Mouse (Mus musculus) splenic B cell, adult 2 months (primary cell): ENCODE measurements around the gene C530025M09Rik.

Source experiments
- DNase-seq: peaks from one replicate; pipeline ENCODE4 v3.0.0-alpha.2; 2011; ENCODE audit warnings: low read depth, low spot score
- H3K27me3 ChIP-seq: 2 replicates; pipeline ENCODE4 v1.6.1; 2012; ENCODE audit warnings: mild to moderate bottlenecking, low read length, moderate library complexity, mixed read lengths; ENCODE audit not compliant: control insufficient read depth, poor library complexity, insufficient read depth, severe bottlenecking
- H3K36me3 ChIP-seq: 2 replicates; pipeline ENCODE4 v1.6.1; 2012; ENCODE audit warnings: mild to moderate bottlenecking, low read length, moderate library complexity, mixed read lengths; ENCODE audit not compliant: control insufficient read depth, poor library complexity, insufficient read depth, severe bottlenecking

C530025M09Rik gene

GRCm38 (mm10) chr2:149829955-149830535 is 968 bp downstream of the C530025M09Rik start:
- no peaks in the 10 kb centered on the region; the same call in 1 of the 2 replicates for H3K27me3 ChIP-seq
- no peak for DNase-seq

GRCm38 (mm10) chr2:149828911-149829310 is 2.1 kb downstream of the C530025M09Rik start, which contains the start of gene Syndig1:
Syndig1 (plus strand) TSS chr2:149829211.
- no peak for DNase-seq
- H3K36me3 ChIP-seq, result no peaks in the 10 kb centered on the region
- H3K27me3 ChIP-seq, result no peaks in the 10 kb centered on the region; the same call in 1 of the 2 replicates

More at GRCm38 (mm10) chr2:149829955-149830535, 968 bp downstream of the C530025M09Rik start:
- no peaks in the 10 kb centered on the region for H3K36me3 ChIP-seq

DNA sequence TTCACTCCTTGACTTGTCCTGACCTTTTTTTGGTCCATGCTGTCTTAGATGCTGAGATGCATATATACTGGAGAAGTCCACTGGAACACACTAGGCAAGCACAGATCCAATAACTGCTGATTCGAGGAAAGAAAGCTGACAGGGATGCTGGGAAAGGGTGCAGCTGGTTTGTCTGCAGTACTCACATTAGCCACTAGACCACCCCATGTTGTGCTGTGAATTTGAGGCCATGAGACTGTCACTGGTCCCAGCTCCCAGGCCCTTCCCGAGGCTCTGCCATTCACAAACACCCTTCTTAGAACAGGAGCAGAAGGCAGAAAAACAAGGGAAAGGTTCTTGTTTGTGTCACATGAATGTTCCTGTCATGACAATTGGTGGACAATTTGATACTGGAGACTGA is 10.8 kb downstream of the C530025M09Rik start:
- no peak for DNase-seq
- Histone ChIP-seq H3K27me3 (no peaks in the 10 kb centered on the region), H3K36me3 (no peaks in the 10 kb centered on the region)

GRCm38 (mm10) chr2:149819751-149820150 is 11.3 kb downstream of the C530025M09Rik start:
- H3K36me3 ChIP-seq, result no peaks in the 10 kb centered on the region
- no peak for DNase-seq
- H3K27me3 ChIP-seq, result no peaks in the 10 kb centered on the region

- Histone ChIP-seq H3K27me3 (no peaks in the 10 kb centered on the region), H3K36me3 (no peaks in the 10 kb centered on the region)
- no peak for DNase-seq
Measured at GRCm38 (mm10) chr2:149818395-149818794, 12.6 kb downstream of the C530025M09Rik start.

DNA sequence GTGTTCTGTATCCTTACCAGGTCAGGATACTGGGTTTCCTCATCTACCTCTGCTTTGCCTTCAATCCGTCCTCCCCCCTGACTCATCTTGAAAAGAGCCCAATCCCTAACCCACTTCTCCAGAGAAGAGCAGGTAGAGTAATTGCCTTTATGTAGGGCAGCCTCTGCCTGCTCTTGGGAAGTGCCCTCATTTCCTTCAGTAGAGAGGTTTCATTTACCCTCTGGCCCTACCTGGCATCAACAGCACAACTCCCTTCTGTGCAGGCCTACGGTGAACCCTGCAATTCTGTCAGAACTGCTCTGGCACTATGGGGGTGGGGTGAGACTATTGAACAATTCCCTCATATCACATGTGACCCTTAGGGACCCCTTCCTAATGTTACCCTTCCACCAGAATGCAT is 18.1 kb downstream of the C530025M09Rik start:
- H3K36me3 ChIP-seq, result no peaks in the 10 kb centered on the region
- H3K27me3 ChIP-seq, result no peaks in the 10 kb centered on the region
- no peak for DNase-seq

DNA sequence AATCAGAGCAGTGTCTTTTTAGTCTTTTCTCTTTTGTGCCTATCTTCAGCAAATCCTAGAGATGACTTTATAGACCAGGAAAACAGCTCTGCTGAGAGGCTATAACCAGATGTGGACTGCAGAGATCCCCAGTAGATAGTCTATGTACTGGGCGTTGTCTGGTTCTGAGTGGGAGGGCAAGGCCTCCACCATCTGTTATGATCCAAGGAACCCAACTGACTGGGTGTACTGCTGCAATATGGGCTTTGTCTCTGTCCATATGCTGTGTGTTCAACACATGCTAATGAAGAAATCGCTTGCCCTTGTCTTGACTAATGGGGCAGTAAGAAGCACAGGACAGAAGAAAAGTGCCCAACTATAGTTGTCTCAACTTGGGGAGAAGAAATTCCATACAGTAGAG is 25.8 kb downstream of the C530025M09Rik start:
- no peaks in the 10 kb centered on the region for H3K27me3 ChIP-seq

GRCm38 (mm10) chr2:149804599-149805140 is 26.3 kb downstream of the C530025M09Rik start:
- Histone ChIP-seq H3K36me3 (no peaks in the 10 kb centered on the region), H3K27me3 (no peaks in the 10 kb centered on the region)
- DNase-seq, result no peak

More for the DNA sequence above, 25.8 kb downstream of the C530025M09Rik start:
- H3K36me3 ChIP-seq, result no peaks in the 10 kb centered on the region
- DNase-seq, result no peak

- no peak for DNase-seq
- H3K36me3 ChIP-seq, result no peaks in the 10 kb centered on the region
- no peaks in the 10 kb centered on the region for H3K27me3 ChIP-seq
Measured at GRCm38 (mm10) chr2:149798613-149799012, 32.4 kb downstream of the C530025M09Rik start.
